Mouse (Mus musculus): ENCODE measurements around the gene Foxj3. TPM values are rescaled to one million over a fixed set of nuclear protein-coding genes. Genes with fewer than 3 reads are reported as not detected.

Foxj3 gene
- polyA plus RNA-seq, 1 experiment from 2014 or later = 23.4 TPM

GRCm38 (mm10) chr4:119669356-119670209 lies 132.8 kb downstream of the Foxj3 start:
- WGBS = 67% methylated on average over 10 of the region's 10 CpGs
- DNase-seq (ENCODE audit: low spot score) (no peak), ATAC-seq (ENCODE audit: low FRiP score) (no peak)
- Histone ChIP-seq H3K4me1 (replicated peaks; ENCODE audit: control insufficient read depth, insufficient read depth, low read length) (no peaks in the 10 kb centered on the region), H3K27me3 (ENCODE audit: control insufficient read depth, insufficient read depth, low read length) (no peaks in the 10 kb centered on the region), H3K4me3 (ENCODE audit: low read depth, low read length) (no peak overlapping the region), H3K27ac (ENCODE audit: low read depth, low read length) (no peak overlapping the region), H3K36me3 (ENCODE audit: control insufficient read depth, insufficient read depth, low read length) (no peaks in the 10 kb centered on the region), H3K4me2 (replicated peaks; ENCODE audit: low read depth, low read length) (no peak overlapping the region), H3K9me3 (ENCODE audit: control insufficient read depth, low read length) (no peaks in the 10 kb centered on the region), H3K9ac (ENCODE audit: low read depth, low read length) (no peak overlapping the region)

DNA sequence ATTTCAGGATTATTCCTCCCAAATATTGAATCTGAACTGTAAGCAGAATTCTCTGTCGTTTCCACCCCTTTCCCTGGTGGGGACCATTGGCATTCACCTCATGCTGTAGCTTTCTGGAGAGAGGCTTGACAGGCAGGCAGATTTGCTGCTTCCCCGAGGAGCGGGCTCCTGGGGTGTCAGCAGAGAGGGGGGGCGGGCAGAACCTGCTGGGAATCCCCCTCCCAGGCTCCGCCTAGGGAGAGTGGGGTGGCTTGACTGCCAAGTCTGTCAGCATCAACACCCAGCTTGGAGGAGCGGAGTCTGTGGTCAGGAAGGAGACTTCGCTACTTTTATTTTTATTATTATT lies 133.4 kb downstream of the Foxj3 start:
- no peaks in the 10 kb centered on the region for H3K36me3 ChIP-seq (ENCODE audit: control insufficient read depth, insufficient read depth, low read length)
- H3K9me3 ChIP-seq (ENCODE audit: control insufficient read depth, low read length) = no peaks in the 10 kb centered on the region
- no peaks in the 10 kb centered on the region for H3K27me3 ChIP-seq (ENCODE audit: control insufficient read depth, insufficient read depth, low read length)
- no peak for DNase-seq (ENCODE audit: low spot score)
- no peaks in the 10 kb centered on the region for H3K4me1 ChIP-seq (replicated peaks; ENCODE audit: control insufficient read depth, insufficient read depth, low read length)
- H3K4me2 ChIP-seq (replicated peaks; ENCODE audit: low read depth, low read length) = no peak overlapping the region
- WGBS = 44% methylated on average over 7 of the region's 7 CpGs
- H3K9ac ChIP-seq (ENCODE audit: low read depth, low read length) = no peak overlapping the region
- no peak overlapping the region for H3K27ac ChIP-seq (ENCODE audit: low read depth, low read length)
- no peak for ATAC-seq (ENCODE audit: low FRiP score)
- H3K4me3 ChIP-seq (ENCODE audit: low read depth, low read length) = no peak overlapping the region

GRCm38 (mm10) chr4:119670736-119671135 lies 133.9 kb downstream of the Foxj3 start:
- Histone ChIP-seq H3K4me1 (replicated peaks; ENCODE audit: control insufficient read depth, insufficient read depth, low read length) (no peaks in the 10 kb centered on the region), H3K9ac (ENCODE audit: low read depth, low read length) (no peak overlapping the region), H3K27me3 (ENCODE audit: control insufficient read depth, insufficient read depth, low read length) (no peaks in the 10 kb centered on the region), H3K4me2 (replicated peaks; ENCODE audit: low read depth, low read length) (no peak overlapping the region), H3K27ac (ENCODE audit: low read depth, low read length) (no peak overlapping the region), H3K9me3 (ENCODE audit: control insufficient read depth, low read length) (no peaks in the 10 kb centered on the region), H3K36me3 (ENCODE audit: control insufficient read depth, insufficient read depth, low read length) (no peaks in the 10 kb centered on the region), H3K4me3 (ENCODE audit: low read depth, low read length) (no peak overlapping the region)
- WGBS = 86% methylated on average over 6 of the region's 6 CpGs
- no peak for ATAC-seq (ENCODE audit: low FRiP score)
- DNase-seq (ENCODE audit: low spot score) = no peak

GRCm38 (mm10) chr4:119671164-119671563 lies 134.4 kb downstream of the Foxj3 start:
- 93% methylated on average over 9 of the region's 9 CpGs for WGBS
- ATAC-seq (ENCODE audit: low FRiP score) (no peak), DNase-seq (ENCODE audit: low spot score) (no peak)
- H3K4me1 ChIP-seq (replicated peaks; ENCODE audit: control insufficient read depth, insufficient read depth, low read length) = no peaks in the 10 kb centered on the region
- H3K9ac ChIP-seq (ENCODE audit: low read depth, low read length) = no peak overlapping the region
- H3K4me2 ChIP-seq (replicated peaks; ENCODE audit: low read depth, low read length) = no peak overlapping the region
- H3K4me3 ChIP-seq (ENCODE audit: low read depth, low read length) = no peak overlapping the region
- no peaks in the 10 kb centered on the region for H3K9me3 ChIP-seq (ENCODE audit: control insufficient read depth, low read length)
- H3K27me3 ChIP-seq (ENCODE audit: control insufficient read depth, insufficient read depth, low read length) = no peaks in the 10 kb centered on the region
- no peaks in the 10 kb centered on the region for H3K36me3 ChIP-seq (ENCODE audit: control insufficient read depth, insufficient read depth, low read length)
- H3K27ac ChIP-seq (ENCODE audit: low read depth, low read length) = no peak overlapping the region

GRCm38 (mm10) chr4:119672685-119673084 lies 135.9 kb downstream of the Foxj3 start:
- Histone ChIP-seq H3K4me1 (replicated peaks; ENCODE audit: control insufficient read depth, insufficient read depth, low read length) (no peaks in the 10 kb centered on the region), H3K27me3 (ENCODE audit: control insufficient read depth, insufficient read depth, low read length) (no peaks in the 10 kb centered on the region), H3K27ac (ENCODE audit: low read depth, low read length) (no peak overlapping the region), H3K9ac (ENCODE audit: low read depth, low read length) (no peak overlapping the region), H3K4me3 (ENCODE audit: low read depth, low read length) (no peak overlapping the region), H3K4me2 (replicated peaks; ENCODE audit: low read depth, low read length) (no peak overlapping the region), H3K9me3 (ENCODE audit: control insufficient read depth, low read length) (no peaks in the 10 kb centered on the region), H3K36me3 (ENCODE audit: control insufficient read depth, insufficient read depth, low read length) (no peaks in the 10 kb centered on the region)
- WGBS = 42% methylated on average over 5 of the region's 5 CpGs
- no peak for DNase-seq (ENCODE audit: low spot score)
- no peak for ATAC-seq (ENCODE audit: low FRiP score)

Other genes starting within 250 kb of the Foxj3 start
- gene Ybx1, start 242.4 kb upstream of the Foxj3 start, polyA plus RNA-seq (2014; fragmentation: Nextera tagmentation; extraction: Ambion mirVana) = 1,193 and 1,290 TPM in 2 replicates
- 109 and 115 TPM in 2 replicates for gene Ppih, start 216.5 kb upstream of the Foxj3 start, polyA plus RNA-seq (2014; fragmentation: Nextera tagmentation; extraction: Ambion mirVana)
- 12.6 and 13.9 TPM in 2 replicates for gene Ccdc30, start 121.5 kb upstream of the Foxj3 start, polyA plus RNA-seq (2014; fragmentation: Nextera tagmentation; extraction: Ambion mirVana)
- gene Ppcs, start 114.6 kb upstream of the Foxj3 start, polyA plus RNA-seq (2014; fragmentation: Nextera tagmentation; extraction: Ambion mirVana) = 21.0 and 25.5 TPM in 2 replicates
- gene Zmynd12, start 114.2 kb upstream of the Foxj3 start, polyA plus RNA-seq (2014; fragmentation: Nextera tagmentation; extraction: Ambion mirVana) = 0.23 and 0.29 TPM in 2 replicates
- gene Rimkla, start 44.4 kb upstream of the Foxj3 start, polyA plus RNA-seq (2014; fragmentation: Nextera tagmentation; extraction: Ambion mirVana) = 5.7 and 8.1 TPM in 2 replicates
- gene Frg2f1, start 2.5 kb downstream of the Foxj3 start, polyA plus RNA-seq (2014; fragmentation: Nextera tagmentation; extraction: Ambion mirVana) = 2.8 and 4.5 TPM in 2 replicates
- gene Guca2a, start 100.7 kb downstream of the Foxj3 start, polyA plus RNA-seq (2014; fragmentation: Nextera tagmentation; extraction: Ambion mirVana) = not detected in 2 replicates
- gene Guca2b, start 122.0 kb downstream of the Foxj3 start, polyA plus RNA-seq (2014; fragmentation: Nextera tagmentation; extraction: Ambion mirVana) = not detected in 2 replicates
- gene Hivep3, start 196.8 kb downstream of the Foxj3 start, polyA plus RNA-seq (2014; fragmentation: Nextera tagmentation; extraction: Ambion mirVana) = 1.8 and 2.3 TPM in 2 replicates

Data from hindbrain, embryonic 11.5 days (tissue).